In the genomic region with DNA sequence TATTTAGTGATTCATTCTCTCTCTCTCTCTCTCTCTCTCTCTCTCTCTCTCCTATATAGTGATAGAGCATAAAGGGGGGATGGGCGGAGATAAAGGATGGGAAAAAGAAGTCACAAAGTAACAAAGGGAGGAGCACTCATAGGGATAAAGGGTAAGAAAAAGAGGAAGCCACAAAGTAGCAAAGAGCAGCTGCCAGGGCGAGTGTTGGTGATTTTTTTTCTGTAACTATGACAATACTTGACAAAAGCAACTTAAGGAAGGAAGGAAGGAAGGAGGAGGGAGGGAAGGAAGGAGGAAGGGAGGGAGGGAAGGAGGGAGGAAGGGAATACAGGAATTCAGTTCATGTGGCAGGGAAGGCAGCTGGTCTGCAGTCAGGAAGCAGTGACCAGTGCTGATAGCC, we compare ENCODE assay signal across 26 mouse cellular contexts.
"Had no signal": no experiment of that assay in that cellular context is flagged by ENCODE, and none has a peak within 500 bp of the region (broad histone marks: within the 10 kb centered on the region; RNA-seq: fewer than 3 reads in every experiment).

No protein-coding gene starts in this region.

- H3K4me1 ChIP-seq: heart, embryonic 13.5 days; heart, embryonic 15.5 days had no signal

- DNase-seq: gastrocnemius, postnatal 14 days; gastrocnemius, postnatal 36 days; heart, adult 2 months; heart, postnatal 14 days; heart, postnatal 36 days; kidney, adult 11 months; kidney, adult 2 months; kidney, adult 9 months; kidney, postnatal 14 days; kidney, postnatal 36 days; layer of hippocampus, adult 9-11 months; liver had no signal

- H3K27me3 ChIP-seq: heart, embryonic 13.5 days; heart, embryonic 15.5 days; hindbrain, embryonic 12.5 days; kidney, embryonic 15.5 days; limb, embryonic 12.5 days had no signal

- H3K4me2 ChIP-seq: heart, embryonic 11.5 days; heart, embryonic 13.5 days; heart, embryonic 15.5 days; hindbrain, embryonic 12.5 days; hindbrain, embryonic 14.5 days; kidney, embryonic 15.5 days; limb, embryonic 12.5 days; liver, embryonic 11.5 days had no signal

- H3K36me3 ChIP-seq: heart, embryonic 13.5 days; heart, embryonic 15.5 days; hindbrain, embryonic 12.5 days; kidney, embryonic 15.5 days; limb, embryonic 10.5 days; limb, embryonic 12.5 days had no signal

- ATAC-seq: hindbrain, embryonic 16.5 days; inflammation-experienced regulatory T-cells, adult 6 months; intestine, embryonic 16.5 days had no signal

- H3K9ac ChIP-seq: heart, embryonic 13.5 days; heart, embryonic 15.5 days; hindbrain, embryonic 12.5 days; hindbrain, embryonic 14.5 days; kidney, embryonic 15.5 days; limb, embryonic 12.5 days had no signal

- H3K4me3 ChIP-seq: heart, adult 2 months; heart, embryonic 13.5 days; heart, embryonic 15.5 days; hindbrain, embryonic 12.5 days; kidney, embryonic 15.5 days; left cerebral cortex, adult 2 months; limb, embryonic 10.5 days; limb, embryonic 12.5 days had no signal

- H3K27ac ChIP-seq: heart, adult 2 months; heart, embryonic 13.5 days; heart, embryonic 15.5 days; hindbrain, embryonic 12.5 days; hindbrain, embryonic 14.5 days; kidney, embryonic 15.5 days; kidney, postnatal 0 days; limb, embryonic 10.5 days; limb, embryonic 12.5 days had no signal

- H3K9me3 ChIP-seq: heart, embryonic 13.5 days; heart, embryonic 15.5 days; hindbrain, embryonic 12.5 days; kidney, embryonic 15.5 days; limb, embryonic 10.5 days; limb, embryonic 12.5 days had no signal
